Mouse (Mus musculus) spleen, adult 2 months (tissue): ENCODE data around the gene Ebf3. TPM values are rescaled to one million over a fixed set of nuclear protein-coding genes. Genes with fewer than 3 reads are reported as not detected.

Experiments
- DNase-seq, 2 experiments: peaks; one replicate each; pipeline versions ENCODE4 v3.0.0 to v3.0.0-alpha.2; 2012 to 2021; ENCODE audit warnings: low spot score in 2 of 2, low read depth in 1 of 2
- H3K27ac ChIP-seq: fragments of 200-500 bp; 2 replicates; pipeline ENCODE4 v1.5.1; 2012; ENCODE audit warnings: low read length, inconsistent platforms; ENCODE audit not compliant: insufficient read depth
- H3K27me3 ChIP-seq: fragments of 200-500 bp; 2 replicates; pipeline ENCODE4 v1.6.1; 2012; ENCODE audit warnings: mild to moderate bottlenecking, moderate library complexity, low read length, inconsistent platforms; ENCODE audit not compliant: control insufficient read depth, insufficient read depth
- H3K36me3 ChIP-seq: fragments of 200-500 bp; 2 replicates; pipeline ENCODE4 v1.6.1; 2012; ENCODE audit warnings: mild to moderate bottlenecking, low read length, inconsistent platforms; ENCODE audit not compliant: control insufficient read depth, insufficient read depth
- H3K4me1 ChIP-seq: fragments of 200-500 bp; 2 replicates; pipeline ENCODE4 v1.6.1; 2011; ENCODE audit warnings: inconsistent platforms; ENCODE audit not compliant: control insufficient read depth, insufficient read depth, insufficient read length
- H3K4me3 ChIP-seq: fragments of 200-500 bp; 2 replicates; pipeline ENCODE4 v1.5.1; 2011; ENCODE audit warnings: mild to moderate bottlenecking, inconsistent platforms; ENCODE audit not compliant: insufficient read depth, insufficient read length; ENCODE audit errors: extremely low read depth
- CTCF ChIP-seq: fragments of 200-500 bp; IDR thresholded peaks from 2 replicates; pipeline ENCODE4 v1.5.1; 2011; ENCODE audit warnings: mild to moderate bottlenecking, inconsistent platforms; ENCODE audit not compliant: insufficient read depth, insufficient read length, insufficient replicate concordance; ENCODE audit errors: extremely low read depth
- POLR2A ChIP-seq: fragments of 200-500 bp; IDR thresholded peaks from 2 replicates; pipeline ENCODE4 v1.6.1; 2011; ENCODE audit warnings: low read depth, low read length, inconsistent platforms
- WGBS: fragments of 180-500 bp; shearing (Covaris S2); methylation state at CpG from one replicate; pipeline ENCODE4 v1.1.7; 2018; 5-methylcytosine and 5-hydroxymethylcytosine counted together
- polyA plus RNA-seq: library from polyadenylated mRNA; depleted of rRNA; stranded (reverse); fragments of >200 nt; gene quantifications from 2 replicates; pipeline ENCODE4 v1.2.3, GENCODE M21; 2012

Gene Ebf3
- polyA plus RNA-seq, 1 experiment = 0.12 TPM

DNA sequence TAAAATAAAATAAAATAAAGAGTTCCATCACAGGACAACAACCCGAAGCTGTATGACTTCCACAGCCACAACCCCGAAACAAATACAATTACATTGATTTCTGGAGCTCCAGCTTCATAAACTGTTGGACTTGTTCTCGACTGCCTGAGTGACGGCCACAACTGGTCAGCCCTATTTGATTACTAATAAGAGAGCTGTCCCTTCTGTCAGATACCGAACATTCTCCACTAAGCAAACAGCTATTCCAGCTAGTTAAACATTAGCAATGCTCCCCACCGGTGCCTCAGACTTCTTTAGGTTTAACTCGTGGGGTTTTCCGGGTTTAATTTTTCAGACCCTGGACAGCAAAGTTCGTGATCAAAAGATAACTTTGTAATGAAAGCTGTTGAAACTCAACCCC, 8.1 kb downstream of the Ebf3 start:
- no peaks in the 10 kb centered on the region for H3K36me3 ChIP-seq
- H3K4me3 ChIP-seq = no peak overlapping the region
- DNase-seq = no peak
- no peak overlapping the region for H3K27ac ChIP-seq
- WGBS = 62% methylated on average over 9 of the region's 9 CpGs
- peaks cover 14% of the 10 kb centered on the region for H3K4me1 ChIP-seq
- TF ChIP-seq POLR2A (no peak), CTCF (no peak)
- H3K27me3 ChIP-seq = peaks cover 24% of the 10 kb centered on the region

DNA sequence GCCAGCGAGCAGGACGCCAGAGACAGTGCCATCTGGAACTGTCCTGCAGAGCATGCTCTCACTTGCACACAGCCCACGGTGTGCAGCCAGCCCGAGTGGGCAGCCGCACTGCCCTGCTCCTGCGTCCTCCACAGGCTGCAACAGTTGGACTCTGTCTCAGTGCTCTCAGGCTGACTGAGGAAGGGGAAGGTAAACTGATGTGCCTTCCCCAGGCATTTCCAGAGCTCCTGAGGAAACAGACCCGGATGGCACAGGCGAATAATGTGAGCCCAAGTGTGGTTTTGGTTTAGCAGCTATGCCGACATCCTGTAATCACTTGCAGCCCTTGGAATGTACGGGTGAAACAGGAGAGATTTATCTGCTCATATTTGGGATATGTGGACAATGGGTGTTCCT, 10.5 kb downstream of the Ebf3 start:
- Histone ChIP-seq H3K4me1 (no peaks in the 10 kb centered on the region), H3K27ac (no peak overlapping the region), H3K4me3 (no peak overlapping the region), H3K27me3 (peaks cover 5% of the 10 kb centered on the region; the same call in 1 of the 2 replicates), H3K36me3 (no peaks in the 10 kb centered on the region)
- WGBS = 54% methylated on average over 10 of the region's 10 CpGs
- TF ChIP-seq CTCF (no peak), POLR2A (no peak)
- DNase-seq = no peak

DNA sequence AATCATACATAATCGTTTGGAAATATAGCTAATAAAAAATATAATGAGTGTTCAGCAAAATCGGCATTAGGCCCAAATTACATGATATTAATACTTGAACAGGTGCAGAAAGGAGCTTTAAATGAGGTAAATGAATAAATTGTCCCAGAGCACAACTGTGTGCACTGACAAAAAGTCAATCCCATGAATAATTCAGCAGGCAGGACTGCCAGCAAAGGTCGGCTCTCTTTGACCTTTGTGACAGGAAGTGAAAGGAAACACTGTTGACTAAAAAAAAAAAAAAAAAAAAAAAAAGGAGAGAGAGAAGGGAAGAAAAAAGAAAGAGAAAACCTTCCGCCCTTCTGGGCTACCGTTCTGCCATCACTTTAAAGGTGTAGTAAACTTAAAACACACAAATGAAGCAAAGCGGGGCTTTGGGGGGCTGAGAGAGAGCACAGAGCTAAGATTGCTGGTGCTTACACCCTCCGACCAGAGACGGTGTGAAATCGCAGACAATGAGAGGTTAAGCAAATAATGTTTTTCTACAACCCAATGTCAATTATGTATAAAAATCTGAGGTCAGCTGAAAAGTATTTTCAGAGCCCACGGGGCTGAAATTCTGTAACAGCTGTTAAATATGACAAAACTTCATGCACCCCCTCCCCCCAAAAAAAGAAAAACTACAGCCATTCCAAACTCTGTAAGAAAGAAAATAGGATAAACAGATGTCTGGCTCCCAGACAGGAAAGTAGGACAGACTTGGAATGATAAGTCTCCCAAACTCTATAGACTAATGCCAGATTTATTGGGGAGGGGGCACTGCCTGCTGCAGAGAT, 11.1 kb downstream of the Ebf3 start:
- Histone ChIP-seq H3K4me3 (no peak overlapping the region), H3K27ac (no peak overlapping the region), H3K36me3 (no peaks in the 10 kb centered on the region), H3K4me1 (no peaks in the 10 kb centered on the region), H3K27me3 (peaks cover 5% of the 10 kb centered on the region; the same call in 1 of the 2 replicates)
- 55% methylated on average over 10 of the region's 10 CpGs for WGBS
- no peak for TF ChIP-seq POLR2A
- DNase-seq = no peak

DNA sequence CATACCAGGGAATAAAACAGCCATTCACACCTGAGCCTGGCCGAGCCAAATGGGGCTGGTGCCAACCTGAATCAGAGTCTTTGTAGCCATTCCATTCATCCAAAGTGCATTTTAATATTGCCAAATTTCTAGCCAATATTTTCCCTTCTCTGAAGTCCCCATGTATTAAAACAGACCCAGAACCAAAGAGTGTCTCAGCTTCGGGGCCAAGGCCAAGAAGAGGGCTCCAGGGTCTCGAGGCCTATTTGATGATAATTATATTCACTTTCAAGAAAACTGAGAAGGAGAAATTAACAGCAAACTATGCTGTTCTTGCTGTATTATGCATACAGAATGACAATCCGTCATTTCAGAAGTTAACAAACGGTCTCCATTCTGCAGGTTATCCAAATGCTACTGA, 12.1 kb downstream of the Ebf3 start:
- Histone ChIP-seq H3K36me3 (no peaks in the 10 kb centered on the region), H3K27me3 (peaks cover 2% of the 10 kb centered on the region; the same call in 1 of the 2 replicates), H3K4me3 (no peak overlapping the region), H3K4me1 (no peaks in the 10 kb centered on the region), H3K27ac (no peak overlapping the region)
- WGBS = 92% methylated on average over 5 of the region's 5 CpGs
- no peak for DNase-seq
- TF ChIP-seq CTCF (no peak), POLR2A (no peak)

DNA sequence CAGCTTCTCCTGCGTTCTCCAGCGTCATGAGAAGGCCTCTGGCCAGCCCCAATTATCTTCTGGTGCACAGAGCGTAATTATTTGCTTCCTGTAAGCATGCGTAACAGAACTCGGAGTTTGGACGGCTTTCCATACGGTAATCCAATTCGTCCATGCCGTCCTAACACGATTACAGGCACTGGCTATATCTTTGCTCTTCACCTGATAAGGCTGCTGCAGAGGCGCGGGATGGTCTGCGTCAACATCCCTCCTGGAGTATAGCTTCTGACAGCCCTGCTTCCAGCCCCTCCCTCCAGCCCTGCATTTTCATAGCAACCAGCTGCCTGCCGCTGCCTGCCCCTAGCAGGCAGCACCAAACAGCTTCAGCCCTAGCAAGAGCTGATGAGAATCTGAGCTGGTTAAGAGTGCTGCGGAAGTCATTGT, 12.9 kb downstream of the Ebf3 start:
- WGBS = 36% methylated on average over 15 of the region's 15 CpGs
- H3K4me1 ChIP-seq = no peaks in the 10 kb centered on the region
- H3K27ac ChIP-seq = no peak overlapping the region
- peaks cover 2% of the 10 kb centered on the region; the same call in 1 of the 2 replicates for H3K27me3 ChIP-seq
- TF ChIP-seq POLR2A = no peak
- no peak for TF ChIP-seq CTCF
- DNase-seq = no peak
- H3K36me3 ChIP-seq = no peaks in the 10 kb centered on the region
- H3K4me3 ChIP-seq = no peak overlapping the region

DNA sequence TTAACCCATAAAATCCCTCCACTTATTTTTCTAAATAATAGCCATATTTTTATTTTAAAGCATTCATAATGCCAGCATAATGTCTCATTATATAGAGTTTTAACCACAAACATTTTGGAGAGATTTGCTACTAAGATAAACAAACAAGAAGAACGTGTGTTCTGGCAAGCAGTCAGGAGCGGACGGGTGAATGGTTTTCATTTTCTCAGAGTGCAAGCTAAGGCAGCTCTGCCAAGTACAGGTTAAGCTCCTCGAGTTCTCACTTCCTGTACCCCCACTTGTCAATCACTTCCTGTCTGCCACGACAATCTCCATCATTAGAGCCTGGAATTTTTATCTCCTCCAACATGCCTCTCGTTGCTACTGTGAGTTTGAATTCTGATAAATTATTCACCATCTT, 13.4 kb downstream of the Ebf3 start:
- Histone ChIP-seq H3K27me3 (no peaks in the 10 kb centered on the region; the same call in 1 of the 2 replicates), H3K4me1 (no peaks in the 10 kb centered on the region), H3K27ac (no peak overlapping the region), H3K4me3 (no peak overlapping the region), H3K36me3 (no peaks in the 10 kb centered on the region)
- WGBS = 24% methylated on average over 6 of the region's 6 CpGs
- no peak for TF ChIP-seq CTCF
- TF ChIP-seq POLR2A = no peak
- DNase-seq = no peak

DNA sequence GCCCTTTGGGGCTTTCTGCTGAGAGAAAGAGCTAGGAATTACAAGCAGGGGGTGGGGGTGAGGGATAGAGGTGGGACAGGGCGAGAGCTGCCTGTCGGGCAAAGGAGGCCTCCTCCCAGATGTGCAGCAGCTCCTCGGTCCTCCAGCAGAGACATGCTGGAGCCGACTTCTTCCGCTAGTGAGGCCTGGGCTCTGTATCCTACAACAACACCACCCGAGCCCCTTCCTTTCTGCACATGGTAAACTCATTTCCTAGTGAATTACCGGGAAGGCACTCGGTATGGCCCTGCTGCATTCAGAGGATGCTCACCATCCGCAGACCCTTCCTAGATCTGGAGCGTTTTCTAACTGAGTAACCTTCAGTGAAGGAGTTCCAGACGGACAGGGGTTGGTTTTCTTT, 14.1 kb downstream of the Ebf3 start:
- H3K27me3 ChIP-seq = no peaks in the 10 kb centered on the region; the same call in 1 of the 2 replicates
- TF ChIP-seq POLR2A (no peak), CTCF (no peak)
- H3K36me3 ChIP-seq = no peaks in the 10 kb centered on the region
- no peaks in the 10 kb centered on the region for H3K4me1 ChIP-seq
- DNase-seq = no peak
- WGBS = 39% methylated on average over 11 of the region's 11 CpGs
- no peak overlapping the region for H3K4me3 ChIP-seq
- no peak overlapping the region for H3K27ac ChIP-seq
